Mouse (Mus musculus) CD4-positive, CD25-positive, alpha-beta regulatory T cell, adult 4 months (primary cell): ENCODE measurements around the gene Msx2. TPM values are rescaled to one million over a fixed set of nuclear protein-coding genes. Genes with fewer than 3 reads are reported as not detected.

ENCODE experiments used
- ATAC-seq: one replicate; pipeline ENCODE4 v1.8.0; 2017
- polyA plus RNA-seq, 2 experiments: library from polyadenylated mRNA; unstranded; fragments of 100-300 nt; shearing (Covaris generic); gene quantifications; one replicate each; pipeline ENCODE4 v1.2.1; 2017

Gene Msx2
- not detected for polyA plus RNA-seq

- ATAC-seq: no peak
These were observed at the start of gene Msx2 for GRCm38 (mm10) chr13:53472614-53473124. Msx2 (minus strand) TSS chr13:53473074.

DNA sequence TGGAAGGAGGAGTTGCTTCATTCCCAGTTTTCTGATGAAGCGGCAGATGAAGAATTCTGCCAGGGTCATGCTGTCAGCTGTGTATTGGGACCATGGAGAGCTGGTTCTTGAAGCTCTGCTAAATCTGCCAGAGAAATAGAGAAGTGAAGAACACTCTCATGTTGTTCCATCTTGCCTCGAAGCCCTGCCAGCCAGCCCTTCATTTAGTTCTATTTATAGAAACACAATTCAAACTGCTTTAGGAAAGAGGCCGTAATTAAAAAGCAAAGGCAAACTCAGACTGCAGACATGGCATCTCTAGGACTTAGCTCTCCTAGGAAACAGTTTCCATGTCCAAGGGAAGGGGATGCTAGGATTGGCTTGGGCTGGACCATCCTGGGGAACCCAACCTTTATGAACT is 48.6 kb upstream of the Msx2 start:
- ATAC-seq: no peak

GRCm38 (mm10) chr13:53520343-53520937 is 47.6 kb upstream of the Msx2 start:
- ATAC-seq: no peak

- ATAC-seq: no peak
These were observed 46.9 kb upstream of the Msx2 start for GRCm38 (mm10) chr13:53519727-53520126.

GRCm38 (mm10) chr13:53518306-53518705 is 45.4 kb upstream of the Msx2 start:
- ATAC-seq: no peak

DNA sequence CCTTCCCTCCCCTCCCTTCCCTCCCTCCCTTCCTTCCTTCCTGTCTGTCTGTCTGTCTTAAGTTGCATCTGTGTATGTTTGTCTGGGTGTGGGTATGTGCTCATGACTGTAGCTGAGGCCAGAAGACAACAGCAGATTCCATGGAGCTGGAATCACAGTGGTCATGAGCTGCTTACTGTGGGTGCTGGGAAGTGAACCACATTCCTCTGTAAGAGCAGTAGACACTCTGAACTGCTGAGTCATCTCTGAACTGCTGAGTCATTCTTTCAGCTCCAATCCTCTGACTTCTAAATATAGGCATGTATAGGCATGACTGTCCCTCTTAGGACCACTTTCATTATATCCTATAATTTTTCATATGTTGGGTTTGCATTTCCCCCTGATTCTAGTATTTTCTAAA is 41.7 kb upstream of the Msx2 start:
- ATAC-seq: no peak

DNA sequence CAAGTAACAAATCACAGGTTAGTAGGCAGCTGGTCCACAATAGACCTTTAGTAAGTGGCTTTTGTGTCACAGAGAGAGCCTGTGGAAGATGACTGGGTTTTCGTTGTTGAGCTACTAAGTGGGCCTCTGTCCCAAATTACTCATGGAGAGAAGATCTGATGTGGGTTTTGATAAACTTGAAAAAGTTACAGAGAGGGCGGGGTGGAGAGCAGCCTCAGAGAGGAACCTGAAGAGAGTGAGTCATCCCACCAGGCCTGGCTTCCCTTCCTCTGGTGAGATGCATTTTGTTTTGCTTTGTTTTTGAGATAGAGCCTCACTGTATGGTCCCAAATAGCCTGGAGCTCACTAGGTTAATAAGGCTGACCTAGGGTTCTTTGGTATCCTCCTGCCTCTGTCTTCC is 38.5 kb upstream of the Msx2 start:
- ATAC-seq: no peak

DNA sequence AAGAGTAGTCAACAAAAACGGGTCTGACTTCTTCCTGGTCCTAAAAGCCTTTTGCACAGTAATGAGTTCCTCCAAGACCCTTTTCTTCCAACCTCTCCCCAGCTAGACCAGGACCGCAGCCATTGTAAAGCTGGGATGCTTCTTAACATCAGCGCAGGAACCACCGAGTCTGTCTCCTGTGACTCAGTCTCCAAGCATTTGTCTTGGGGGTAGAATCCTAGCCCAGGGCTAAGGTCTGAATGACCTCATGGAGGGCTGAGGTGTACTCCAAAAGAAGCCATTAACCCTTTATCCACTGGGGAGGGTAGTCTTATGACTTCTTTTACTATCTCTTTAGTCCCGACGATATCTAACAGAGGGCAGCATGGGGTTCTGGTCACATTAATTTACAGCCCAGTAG is 29.5 kb upstream of the Msx2 start:
- no peak for ATAC-seq

GRCm38 (mm10) chr13:53501561-53502253 is 28.8 kb upstream of the Msx2 start:
- ATAC-seq: no peak

DNA sequence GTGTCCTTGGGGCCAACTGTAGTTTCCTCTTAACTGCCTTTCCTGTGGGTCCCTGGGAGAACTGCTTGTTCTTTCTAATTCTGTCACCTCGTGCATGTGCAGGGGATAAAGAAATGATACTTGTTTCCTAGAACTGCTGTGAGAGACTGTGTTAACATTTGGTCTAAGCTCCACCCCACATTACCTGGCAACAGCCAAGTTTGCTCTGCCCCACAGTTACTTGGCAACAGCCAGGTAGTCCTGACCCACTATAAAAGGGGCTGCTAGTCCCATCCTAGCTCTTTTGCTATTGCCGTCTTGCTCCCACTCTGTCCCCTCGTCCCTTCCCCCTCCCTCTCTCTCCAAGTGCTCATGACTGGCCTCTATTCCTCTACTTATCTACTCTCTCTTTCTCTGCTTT is 28.2 kb upstream of the Msx2 start:
- ATAC-seq: no peak

- ATAC-seq: no peak
These were observed 13.6 kb upstream of the Msx2 start for GRCm38 (mm10) chr13:53486512-53486911.

DNA sequence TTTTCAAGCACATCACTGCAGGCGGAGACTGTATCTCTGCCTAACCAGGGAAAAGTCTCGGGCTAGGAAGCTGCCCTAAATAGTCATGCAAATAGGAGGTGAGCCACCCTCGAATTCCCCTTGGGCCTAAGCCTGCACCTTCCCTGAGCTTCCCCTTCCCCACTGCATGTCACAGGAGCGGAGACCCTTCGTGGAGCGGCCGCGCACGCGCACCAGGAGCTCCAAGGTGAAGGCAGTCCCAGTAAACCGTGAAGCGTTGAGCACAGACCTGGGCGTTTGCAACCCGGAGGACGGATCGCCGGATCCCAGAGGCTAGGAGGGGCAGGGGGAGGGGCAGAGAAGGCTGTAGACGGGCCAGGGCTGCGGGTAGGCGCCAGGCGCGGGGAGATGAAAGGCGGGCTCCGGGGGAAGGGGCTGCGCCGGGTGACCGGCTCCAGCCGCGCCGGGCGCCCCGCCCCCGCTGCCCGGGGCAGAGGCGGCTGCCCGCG is 2.9 kb upstream of the Msx2 start:
- no peak for ATAC-seq

- no peak for ATAC-seq
These were observed 1.6 kb upstream of the Msx2 start for GRCm38 (mm10) chr13:53474491-53474890.

DNA sequence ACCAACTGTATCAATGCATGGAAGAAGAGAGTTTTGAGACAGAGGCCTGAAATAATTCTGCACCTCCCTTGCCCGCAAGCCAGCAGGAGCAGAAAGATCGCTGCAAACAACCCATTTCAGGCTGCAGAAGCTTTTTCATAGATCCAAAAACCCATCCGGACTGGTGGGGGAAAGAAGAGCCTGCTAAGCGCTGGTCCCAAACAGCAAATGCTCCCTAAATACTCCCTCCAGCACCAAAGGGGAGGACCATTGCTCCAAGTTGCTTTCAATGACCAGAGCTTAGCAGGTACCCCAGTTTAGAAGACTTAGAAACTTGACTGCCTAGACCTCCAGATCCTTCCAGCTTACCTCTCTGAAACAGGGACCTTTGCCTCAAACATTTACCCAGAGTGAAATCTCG is 1.1 kb upstream of the Msx2 start:
- no peak for ATAC-seq

DNA sequence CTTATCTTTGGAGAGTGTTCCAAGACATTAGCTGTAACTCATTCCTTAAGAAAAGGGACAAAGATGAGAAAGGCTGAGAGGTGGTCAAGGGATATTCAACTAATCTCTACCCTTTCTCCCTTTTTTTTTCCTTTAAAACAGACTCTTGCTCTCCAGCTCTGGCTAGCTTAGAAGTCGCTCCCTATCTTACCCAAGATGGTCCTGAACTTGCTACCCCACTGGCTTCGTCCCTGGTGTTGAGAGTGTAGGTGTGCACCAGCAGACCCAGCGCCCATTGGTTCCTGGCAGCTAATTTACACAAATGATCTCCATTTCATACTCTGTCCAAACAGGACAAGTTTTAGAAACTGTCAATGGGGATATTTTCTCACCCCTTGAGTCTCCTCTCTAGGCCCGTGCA is 417 bp upstream of the Msx2 start:
- ATAC-seq: no peak

GRCm38 (mm10) chr13:53471926-53472613 is 804 bp downstream of the Msx2 start:
- ATAC-seq: no peak

DNA sequence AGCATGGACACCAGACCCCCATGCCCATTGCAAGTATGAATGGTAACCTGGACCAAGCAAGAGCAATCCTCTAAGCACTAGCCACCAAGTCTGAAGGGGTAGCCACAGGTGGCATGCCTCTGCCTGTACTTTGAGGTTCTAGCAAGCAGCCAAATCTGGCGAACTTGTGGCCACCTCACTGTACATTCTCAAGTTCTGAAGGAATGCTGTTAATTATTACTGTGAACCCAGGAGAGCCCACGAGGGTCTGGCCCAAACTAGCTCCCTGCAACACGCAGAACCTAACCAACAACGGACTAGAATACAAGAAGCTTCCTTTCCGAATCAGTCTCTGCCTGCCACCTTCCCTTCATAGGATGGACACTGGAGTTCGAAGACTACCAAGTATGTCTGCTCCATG is 1.5 kb downstream of the Msx2 start:
- ATAC-seq: no peak

GRCm38 (mm10) chr13:53470437-53471151 is 2.3 kb downstream of the Msx2 start:
- no peak for ATAC-seq

- ATAC-seq: no peak
These were observed 3.1 kb downstream of the Msx2 start for GRCm38 (mm10) chr13:53469756-53470155.

- no peak for ATAC-seq
These were observed 4.7 kb downstream of the Msx2 start for GRCm38 (mm10) chr13:53468171-53468570.

GRCm38 (mm10) chr13:53466189-53466866 is 6.5 kb downstream of the Msx2 start:
- no peak for ATAC-seq

DNA sequence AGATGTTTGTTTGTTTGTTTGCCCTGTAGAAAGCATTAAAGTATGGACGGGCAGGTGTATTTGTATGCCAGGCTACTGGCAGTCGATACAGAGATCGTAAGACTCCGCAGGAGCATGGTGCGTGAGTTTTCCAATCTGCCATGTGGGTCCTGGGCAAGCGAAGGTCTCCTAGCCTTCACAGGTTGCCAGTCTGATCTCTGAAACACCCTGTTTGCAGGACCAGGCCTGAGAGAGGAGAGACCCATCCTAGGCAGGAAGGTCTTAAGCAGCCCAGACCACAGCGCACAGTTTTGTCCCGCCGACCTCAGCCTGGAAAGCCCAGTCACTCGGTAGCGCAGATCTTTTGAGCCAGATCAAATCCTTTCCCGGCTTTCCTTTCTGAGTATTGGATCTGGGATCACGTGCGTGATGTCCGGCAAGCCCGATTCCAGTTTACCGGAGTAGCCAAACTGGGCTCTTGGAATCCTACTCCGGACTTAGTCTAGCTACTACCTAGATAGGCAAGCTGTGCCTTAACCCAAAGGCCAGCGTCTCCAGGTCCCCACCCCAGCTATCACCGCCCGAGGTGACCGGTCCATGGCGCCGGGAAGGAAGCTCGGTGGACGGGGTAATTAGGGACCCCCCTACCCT is 7.6 kb downstream of the Msx2 start:
- ATAC-seq: no peak
